25 mouse cellular contexts compared by ENCODE assay signal in genomic region chr16:75823226-75823625, GRCm38 (mm10). TPM values are rescaled to one million over a fixed set of nuclear protein-coding genes. Genes with fewer than 3 reads are reported as not detected.
DNase-seq lines count a peak whose midpoint lies in the region; ATAC-seq and TF ChIP-seq lines count a peak whose summit lies in the region.
"Had no signal": no experiment of that assay in that cellular context is flagged by ENCODE, and none has a peak within 500 bp of the region (broad histone marks: within the 10 kb centered on the region; RNA-seq: fewer than 3 reads in every experiment).

No protein-coding gene starts in this region.

- no peak for TF ChIP-seq CTCF in midbrain, postnatal 0 days (IDR thresholded peaks at IDR 0.05)

- 82% methylated on average over 6 of the region's 6 CpGs for WGBS in midbrain, embryonic 13.5 days
- 67% methylated on average over 6 of the region's 6 CpGs for WGBS in midbrain, postnatal 0 days

- no peak overlapping the region for H3K4me3 ChIP-seq in midbrain, embryonic 13.5 days (replicated peaks)
- H3K4me3 ChIP-seq in midbrain, postnatal 0 days (ENCODE audit: low read depth, low read length): no peak overlapping the region
- H3K4me3 ChIP-seq: embryonic facial prominence, embryonic 15.5 days; forebrain, embryonic 12.5 days; hindbrain, embryonic 10.5 days; left cerebral cortex, adult 2 months; myocyte; stomach, embryonic 15.5 days had no signal

- no peaks in the 10 kb centered on the region for H3K36me3 ChIP-seq in midbrain, embryonic 13.5 days
- H3K36me3 ChIP-seq in midbrain, postnatal 0 days (ENCODE audit: insufficient read depth, low read length): no peaks in the 10 kb centered on the region
- H3K36me3 ChIP-seq: embryonic facial prominence, embryonic 15.5 days; forebrain, embryonic 12.5 days; G1E; hindbrain, embryonic 10.5 days; stomach, embryonic 15.5 days had no signal

- no peak overlapping the region for H3K4me2 ChIP-seq in midbrain, embryonic 13.5 days (replicated peaks)
- H3K4me2 ChIP-seq in midbrain, postnatal 0 days (ENCODE audit: low read depth, low read length, poor library complexity, severe bottlenecking): no peak overlapping the region
- H3K4me2 ChIP-seq: embryonic facial prominence, embryonic 15.5 days; forebrain, embryonic 12.5 days; liver, embryonic 11.5 days; stomach, embryonic 15.5 days had no signal

- H3K27me3 ChIP-seq in midbrain, embryonic 13.5 days: no peaks in the 10 kb centered on the region
- no peaks in the 10 kb centered on the region for H3K27me3 ChIP-seq in midbrain, postnatal 0 days (ENCODE audit: insufficient read depth, low read length)
- H3K27me3 ChIP-seq: embryonic facial prominence, embryonic 15.5 days; forebrain, embryonic 12.5 days; stomach, embryonic 15.5 days had no signal

- no peak overlapping the region for H3K9ac ChIP-seq in midbrain, embryonic 13.5 days (replicated peaks)
- H3K9ac ChIP-seq in midbrain, postnatal 0 days (replicated peaks; ENCODE audit: low read length, poor library complexity, severe bottlenecking): no peak overlapping the region
- H3K9ac ChIP-seq: embryonic facial prominence, embryonic 15.5 days; forebrain, embryonic 12.5 days; stomach, embryonic 15.5 days had no signal

- no peaks in the 10 kb centered on the region for H3K9me3 ChIP-seq in midbrain, embryonic 13.5 days
- H3K9me3 ChIP-seq in midbrain, postnatal 0 days (ENCODE audit: low read length): no peaks in the 10 kb centered on the region
- H3K9me3 ChIP-seq: embryonic facial prominence, embryonic 15.5 days; forebrain, embryonic 12.5 days; G1E; hindbrain, embryonic 10.5 days; stomach, embryonic 15.5 days had no signal

- ATAC-seq in midbrain, embryonic 13.5 days: peak; percentile 53; the same call in 1 of the 2 replicates
- no peak for ATAC-seq in midbrain, postnatal 0 days (ENCODE audit: low FRiP score)
- no peak for ATAC-seq in erythroblast, adult 5-6 weeks (replicated peaks; ENCODE audit: low FRiP score, poor library complexity, severe bottlenecking)

- H3K27ac ChIP-seq in midbrain, embryonic 13.5 days: no peak overlapping the region
- no peak overlapping the region for H3K27ac ChIP-seq in midbrain, postnatal 0 days (ENCODE audit: low read depth, low read length)
- H3K27ac ChIP-seq: embryonic facial prominence, embryonic 15.5 days; forebrain, embryonic 12.5 days; hindbrain, embryonic 10.5 days; left cerebral cortex, adult 2 months; stomach, embryonic 15.5 days had no signal

- no peaks in the 10 kb centered on the region for H3K4me1 ChIP-seq in midbrain, embryonic 13.5 days (replicated peaks)
- no peaks in the 10 kb centered on the region for H3K4me1 ChIP-seq in midbrain, postnatal 0 days (ENCODE audit: insufficient read depth, low read length)
- H3K4me1 ChIP-seq: embryonic facial prominence, embryonic 15.5 days; forebrain, embryonic 12.5 days; hindbrain, embryonic 10.5 days; stomach, embryonic 15.5 days had no signal

- DNase-seq in midbrain, postnatal 0 days (ENCODE audit: low spot score): no peak
- peak; percentile 8 for DNase-seq in induced T-regulatory cell, adult 2 months (ENCODE audit: low read depth)
- DNase-seq in thymus, postnatal 0 days (ENCODE audit: low spot score): peak; percentile 70
- no peak for DNase-seq in urinary bladder, postnatal 10 days (ENCODE audit: low spot score)
- DNase-seq in ovary, postnatal 36 days (ENCODE audit: low spot score): no peak
- DNase-seq: adrenal gland, postnatal 36 days; cerebellum, adult 18-20 months; cerebellum, postnatal 25 days; embryo, embryonic 11 days; gastrocnemius, postnatal 36 days; kidney, adult 8-10 months; kidney, postnatal 14 days; left cerebral cortex, postnatal 4 days; lung, adult 18-20 months; lung, postnatal 36 days had no signal

RNA-seq across cellular contexts. Expression of gene Hspa13, which starts 56.3 kb away (rescaled TPM):
- 40.8 and 43.1 TPM in 2 replicates for polyA plus RNA-seq in midbrain, embryonic 13.5 days (2015; fragmentation: Nextera tagmentation; extraction: Ambion mirVana)
- total RNA-seq in midbrain, postnatal 0 days (2014; rRNA removed): 41.9 and 59.3 TPM in 2 replicates
- polyA plus RNA-seq in midbrain, postnatal 0 days (2015; fragmentation: Nextera tagmentation; extraction: Ambion mirVana): 44.6 and 49.4 TPM in 2 replicates
- 11.0 and 11.9 TPM in 2 replicates for polyA plus RNA-seq in thymus, postnatal 0 days (2015; fragmentation: Nextera tagmentation; extraction: Ambion mirVana)
- 5.9 and 9.6 TPM in 2 replicates for total RNA-seq in erythroblast, adult 5-6 weeks (2015; ENCODE audit: low replicate concordance)
- 7.2 and 11.3 TPM in 2 replicates for total RNA-seq in erythroblast, adult 5-6 weeks (2017; ENCODE audit: low replicate concordance)

Comparison
In these comparisons a context has a peak if more than half of its experiments do, and no peak if none do; other contexts are left out.
1. DNase-seq: peak in induced T-regulatory cell, adult 2 months (single experiment) and thymus, postnatal 0 days (single experiment); none in midbrain, postnatal 0 days (single experiment), urinary bladder, postnatal 10 days (single experiment) and ovary, postnatal 36 days (single experiment).